Mouse (Mus musculus) liver, postnatal 0 days (tissue): ENCODE data around the gene Bcar3.
A peak's percentile ranks its signal among the peaks of the same experiment; 100 is the strongest.

Experiments
- CTCF ChIP-seq: sonication (generic); IDR thresholded peaks from 2 replicates; pipeline ENCODE4 v1.5.1; 2016; ENCODE audit warnings: antibody characterized with exemption, low read depth
- EP300 ChIP-seq: IDR thresholded peaks from 2 replicates; pipeline ENCODE4 v1.6.1; 2016; ENCODE audit warnings: antibody characterized with exemption, low read depth, mild to moderate bottlenecking

DNA sequence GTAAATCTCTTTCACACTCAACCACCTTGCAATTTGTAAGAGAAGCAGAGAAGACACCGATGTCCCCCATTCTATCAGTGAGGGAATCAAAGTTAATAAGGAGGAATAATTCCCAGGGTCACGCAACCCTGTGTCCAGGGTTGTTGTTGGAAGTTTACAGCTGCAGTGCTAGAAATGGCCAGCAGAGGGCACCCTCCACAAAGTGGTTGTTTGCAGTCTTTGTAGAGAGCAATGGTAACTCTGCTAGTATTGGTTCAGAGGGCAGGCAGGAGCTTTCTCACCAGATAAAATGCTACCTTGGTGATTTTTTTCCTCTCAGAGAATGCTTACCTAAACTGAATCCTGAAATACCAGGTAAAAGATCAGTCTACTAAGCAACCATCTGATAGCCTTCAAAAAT, 18.1 kb downstream of the Bcar3 start:
- TF ChIP-seq CTCF (peak; percentile 97), EP300 (no peak)
